Mouse (Mus musculus): ENCODE data around the gene Wnt10b. TPM values are rescaled to one million over a fixed set of nuclear protein-coding genes. Genes with fewer than 3 reads are reported as not detected.

Wnt10b gene
- polyA plus RNA-seq, 1 experiment from 2014 or later: not detected

GRCm38 (mm10) chr15:98807895-98808650 is 30.1 kb upstream of the Wnt10b start:
- no peak for ATAC-seq (ENCODE audit: insufficient read depth)
- H3K36me3 ChIP-seq (replicated peaks): peaks cover 27% of the 10 kb centered on the region
- H3K4me1 ChIP-seq (replicated peaks): peaks cover 49% of the 10 kb centered on the region
- H3K4me2 ChIP-seq: peak overlapping the region; percentile 62
- no peaks in the 10 kb centered on the region for H3K9me3 ChIP-seq (replicated peaks)
- peak overlapping the region; percentile 39; the same call in 1 of the 2 replicates for H3K4me3 ChIP-seq (replicated peaks)
- no peak overlapping the region for H3K27ac ChIP-seq (replicated peaks)
- H3K27me3 ChIP-seq: peaks cover 78% of the 10 kb centered on the region
- WGBS (ENCODE audit: insufficient replicate concordance): 1% methylated on average over 34 of the region's 34 CpGs
- no peak overlapping the region for H3K9ac ChIP-seq

- peaks cover 51% of the 10 kb centered on the region for H3K4me1 ChIP-seq (replicated peaks)
- H3K4me3 ChIP-seq (replicated peaks): peak overlapping the region; percentile 39
- peaks cover 17% of the 10 kb centered on the region for H3K36me3 ChIP-seq (replicated peaks)
- H3K27ac ChIP-seq (replicated peaks): no peak overlapping the region
- WGBS (ENCODE audit: insufficient replicate concordance): 1% methylated on average over 58 of the region's 58 CpGs
- H3K4me2 ChIP-seq: peak overlapping the region; percentile 62
- ATAC-seq (ENCODE audit: insufficient read depth): peak; percentile 28; the same call in 1 of the 2 replicates
- H3K9ac ChIP-seq: 0 out of 2 replicates have a peak overlapping the region, but pooled peaks have one; percentile 6
- peaks cover 88% of the 10 kb centered on the region for H3K27me3 ChIP-seq
- no peaks in the 10 kb centered on the region for H3K9me3 ChIP-seq (replicated peaks)
These were observed 29.1 kb upstream of the Wnt10b start for GRCm38 (mm10) chr15:98806809-98807770.

DNA sequence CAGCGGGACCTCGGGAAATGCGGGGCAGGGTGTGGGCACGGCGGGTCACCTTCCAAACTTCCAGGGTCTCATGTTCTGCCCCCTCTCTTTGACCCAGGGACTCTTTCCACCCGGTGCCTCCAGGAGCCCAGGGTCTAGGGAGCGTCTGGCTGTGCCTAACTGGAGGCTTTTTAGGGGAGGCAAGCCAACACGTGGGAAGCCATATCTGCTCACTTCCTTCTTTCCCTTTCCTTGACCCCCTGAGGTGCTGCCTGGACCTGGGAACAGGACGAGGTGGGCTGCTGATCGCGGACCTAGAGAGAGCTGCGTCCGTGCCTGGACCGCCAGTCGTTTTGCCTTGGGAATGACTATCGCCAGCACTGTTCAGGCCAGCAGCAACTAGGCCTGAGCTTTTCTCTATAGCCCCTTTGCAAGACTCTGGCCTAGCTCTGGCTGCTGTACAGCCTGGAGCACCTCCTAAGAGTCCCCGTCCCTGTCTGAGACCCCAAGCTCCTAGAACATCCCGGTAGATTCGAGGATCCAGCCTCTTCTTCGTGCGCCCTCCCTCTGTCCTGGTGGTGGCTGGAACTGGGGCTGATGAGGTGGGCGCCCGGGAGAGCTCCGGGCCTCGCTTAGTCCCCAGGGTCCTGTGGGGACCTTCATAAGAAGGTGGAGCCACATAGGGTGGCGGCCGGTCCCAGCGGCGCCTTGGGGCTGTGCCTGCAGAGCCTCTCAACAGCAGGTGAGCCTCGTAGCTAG is 28.3 kb upstream of the Wnt10b start:
- 8% methylated on average over 30 of the region's 30 CpGs for WGBS (ENCODE audit: insufficient replicate concordance)
- ATAC-seq (ENCODE audit: insufficient read depth): no peak
- Histone ChIP-seq H3K4me3 (replicated peaks) (peak overlapping the region; percentile 43), H3K4me1 (replicated peaks) (peaks cover 51% of the 10 kb centered on the region), H3K27me3 (peaks cover 96% of the 10 kb centered on the region), H3K9ac (0 out of 2 replicates have a peak overlapping the region, but pooled peaks have one; percentile 6), H3K36me3 (replicated peaks) (peaks cover 9% of the 10 kb centered on the region), H3K27ac (replicated peaks) (no peak overlapping the region), H3K4me2 (peak overlapping the region; percentile 64), H3K9me3 (replicated peaks) (no peaks in the 10 kb centered on the region)

DNA sequence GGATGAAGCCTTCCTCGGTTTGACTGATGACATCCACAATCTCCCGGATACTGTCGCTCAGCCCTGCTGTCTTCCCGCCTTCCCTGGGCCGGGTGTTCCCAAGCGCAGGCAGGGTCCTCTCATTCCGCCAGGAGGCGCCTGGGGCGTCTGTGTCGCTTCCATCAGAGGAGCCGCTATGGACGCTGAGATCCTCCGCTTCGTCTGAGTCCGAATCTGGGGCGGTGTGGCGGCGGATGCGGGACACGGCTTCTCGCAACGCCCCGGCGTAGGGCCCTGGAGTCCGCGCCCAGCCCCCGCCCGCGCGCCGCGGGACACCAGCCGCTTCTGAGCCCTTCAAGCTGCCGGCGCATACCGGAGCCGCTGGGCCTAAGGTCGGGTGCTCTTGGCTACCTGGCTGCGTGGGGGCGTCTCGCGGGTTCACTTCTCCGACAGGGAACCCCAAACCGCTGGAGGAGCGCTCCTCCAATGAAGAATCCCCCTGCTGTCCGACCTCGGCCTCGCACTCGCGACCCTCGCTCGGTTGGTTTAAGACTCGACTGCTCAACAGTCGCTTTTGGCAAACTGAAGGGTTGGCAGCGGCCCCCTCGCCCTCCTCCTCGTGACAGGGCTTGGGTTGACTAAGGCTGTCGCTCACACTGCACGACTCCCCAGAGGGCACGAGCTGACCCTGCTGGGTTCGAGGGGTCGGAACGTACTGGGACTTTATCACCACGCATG is 27.5 kb upstream of the Wnt10b start:
- Histone ChIP-seq H3K4me2 (peak overlapping the region; percentile 64), H3K4me3 (replicated peaks) (peak overlapping the region; percentile 43), H3K4me1 (replicated peaks) (peaks cover 51% of the 10 kb centered on the region), H3K9me3 (replicated peaks) (no peaks in the 10 kb centered on the region), H3K27me3 (peaks cover 100% of the 10 kb centered on the region), H3K27ac (replicated peaks) (no peak overlapping the region), H3K9ac (no peak overlapping the region), H3K36me3 (replicated peaks) (peaks cover 1% of the 10 kb centered on the region; the same call in 1 of the 2 replicates)
- 2% methylated on average over 64 of the region's 64 CpGs for WGBS (ENCODE audit: insufficient replicate concordance)
- ATAC-seq (ENCODE audit: insufficient read depth): no peak

- peaks cover 51% of the 10 kb centered on the region for H3K4me1 ChIP-seq (replicated peaks)
- no peaks in the 10 kb centered on the region for H3K9me3 ChIP-seq (replicated peaks)
- H3K27me3 ChIP-seq: peaks cover 100% of the 10 kb centered on the region
- ATAC-seq (ENCODE audit: insufficient read depth): no peak
- H3K36me3 ChIP-seq (replicated peaks): no peaks in the 10 kb centered on the region
- 0% methylated on average over 32 of the region's 32 CpGs for WGBS (ENCODE audit: insufficient replicate concordance)
- no peak overlapping the region for H3K27ac ChIP-seq (replicated peaks)
- H3K4me3 ChIP-seq (replicated peaks): no peak overlapping the region; the same call in 1 of the 2 replicates
- H3K9ac ChIP-seq: no peak overlapping the region
- H3K4me2 ChIP-seq: peak overlapping the region; percentile 41
These were observed 26.1 kb upstream of the Wnt10b start for GRCm38 (mm10) chr15:98804054-98804453.

DNA sequence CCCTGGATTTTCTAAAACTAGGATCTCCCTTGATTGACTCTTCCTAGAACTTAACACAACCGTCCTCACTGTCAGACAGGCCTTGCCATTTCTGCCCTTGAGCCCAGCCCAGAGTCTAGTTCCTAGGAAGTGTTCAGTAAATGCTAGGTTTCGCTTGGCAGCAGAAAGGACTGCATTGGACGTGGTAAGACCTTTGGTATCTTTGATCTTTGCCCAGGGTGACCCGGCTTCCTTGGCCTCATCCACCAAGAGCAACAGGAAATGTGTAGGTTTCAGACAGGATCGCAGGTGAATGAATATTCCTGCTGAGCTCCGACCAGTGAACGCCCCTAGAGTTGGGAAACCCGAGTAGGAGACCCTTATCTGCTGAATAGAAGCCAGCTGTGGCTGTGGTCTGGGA is 25.0 kb upstream of the Wnt10b start:
- Histone ChIP-seq H3K36me3 (replicated peaks) (no peaks in the 10 kb centered on the region), H3K4me3 (replicated peaks) (no peak overlapping the region), H3K9ac (no peak overlapping the region), H3K27me3 (peaks cover 100% of the 10 kb centered on the region), H3K4me1 (replicated peaks) (peaks cover 47% of the 10 kb centered on the region), H3K4me2 (no peak overlapping the region), H3K9me3 (replicated peaks) (no peaks in the 10 kb centered on the region), H3K27ac (replicated peaks) (no peak overlapping the region)
- no peak for ATAC-seq (ENCODE audit: insufficient read depth)
- 6% methylated on average over 8 of the region's 8 CpGs for WGBS (ENCODE audit: insufficient replicate concordance)

DNA sequence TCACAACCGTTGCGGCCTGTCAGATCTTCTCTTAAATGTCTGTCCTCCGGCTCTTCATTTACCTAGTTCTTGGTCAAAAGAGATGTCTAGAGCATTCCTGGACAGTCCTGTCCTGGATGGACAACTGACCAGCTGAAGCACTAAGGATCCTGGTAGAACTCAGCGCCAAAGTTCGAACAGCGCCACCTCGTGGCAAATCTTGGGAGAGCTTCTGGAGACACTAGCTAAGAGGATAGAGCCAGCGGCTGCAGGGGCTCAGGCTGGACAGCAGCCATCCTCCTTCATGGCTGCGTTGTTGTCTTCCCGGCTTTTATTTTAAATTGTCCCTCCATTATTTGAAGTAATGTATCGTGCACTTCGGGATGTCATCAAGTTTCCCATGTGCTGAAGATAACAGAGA is 21.4 kb upstream of the Wnt10b start:
- Histone ChIP-seq H3K27ac (replicated peaks) (no peak overlapping the region), H3K4me3 (replicated peaks) (no peak overlapping the region), H3K36me3 (replicated peaks) (no peaks in the 10 kb centered on the region), H3K9ac (no peak overlapping the region), H3K9me3 (replicated peaks) (no peaks in the 10 kb centered on the region), H3K27me3 (peaks cover 100% of the 10 kb centered on the region), H3K4me2 (no peak overlapping the region), H3K4me1 (replicated peaks) (peaks cover 15% of the 10 kb centered on the region)
- WGBS (ENCODE audit: insufficient replicate concordance): 11% methylated on average over 12 of the region's 12 CpGs
- no peak for ATAC-seq (ENCODE audit: insufficient read depth)

DNA sequence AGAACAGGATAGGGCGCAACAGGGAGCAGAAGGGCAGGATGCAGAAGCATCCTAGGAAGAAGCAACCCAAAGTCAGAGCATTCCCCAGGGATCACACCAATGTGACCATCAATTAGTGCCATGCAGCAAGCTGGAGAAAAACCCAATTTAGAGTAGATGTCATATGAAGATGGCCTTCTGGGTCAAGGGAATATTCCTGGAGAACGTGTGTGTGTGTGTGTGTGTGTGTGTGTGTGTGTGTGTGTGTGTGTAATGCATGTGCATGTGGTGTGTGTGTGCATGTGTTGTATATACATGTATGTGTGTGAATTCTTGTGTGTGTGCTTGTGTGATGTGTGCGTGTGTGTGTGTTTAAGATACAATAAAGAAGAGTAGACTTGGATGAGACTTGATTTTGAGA is 21.0 kb upstream of the Wnt10b start:
- Histone ChIP-seq H3K9me3 (replicated peaks) (no peaks in the 10 kb centered on the region), H3K9ac (no peak overlapping the region), H3K27me3 (peaks cover 100% of the 10 kb centered on the region), H3K36me3 (replicated peaks) (no peaks in the 10 kb centered on the region), H3K27ac (replicated peaks) (no peak overlapping the region), H3K4me2 (no peak overlapping the region), H3K4me3 (replicated peaks) (no peak overlapping the region), H3K4me1 (replicated peaks) (peaks cover 10% of the 10 kb centered on the region)
- 35% methylated on average over 3 of the region's 3 CpGs for WGBS (ENCODE audit: insufficient replicate concordance)
- no peak for ATAC-seq (ENCODE audit: insufficient read depth)

DNA sequence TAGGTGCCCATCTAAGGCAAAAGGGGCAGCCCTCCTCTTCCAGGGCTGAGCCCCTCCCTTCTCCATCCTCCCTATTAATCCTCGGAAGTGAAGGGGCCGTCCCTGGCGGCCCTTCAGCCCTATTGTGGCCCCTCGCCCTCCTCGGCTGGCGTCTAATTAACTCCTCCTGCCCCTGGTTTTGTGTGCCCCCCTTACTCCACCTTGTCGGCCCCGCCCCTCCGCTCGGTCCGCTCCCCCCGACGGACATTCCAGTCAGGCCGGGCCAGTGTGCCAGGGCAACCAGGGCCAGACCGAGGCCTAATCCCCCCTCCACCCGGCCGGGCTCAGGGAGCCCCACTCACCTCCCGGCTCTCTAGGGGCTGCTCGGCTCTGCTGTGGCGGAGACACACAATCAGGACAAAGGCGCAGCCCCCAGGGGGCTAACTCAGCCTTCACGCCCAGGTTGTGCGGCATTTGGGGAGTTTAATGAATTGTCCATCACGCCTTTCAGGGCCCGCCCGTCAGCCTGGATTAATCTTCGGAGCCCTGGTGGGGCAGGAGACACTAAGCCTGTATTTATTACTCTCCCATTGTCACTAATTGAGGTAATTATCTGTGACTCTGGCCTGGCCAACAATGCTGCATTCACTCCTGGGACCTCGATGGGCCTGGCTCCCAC is 20.0 kb upstream of the Wnt10b start:
- H3K36me3 ChIP-seq (replicated peaks): no peaks in the 10 kb centered on the region
- no peak for ATAC-seq (ENCODE audit: insufficient read depth)
- no peak overlapping the region for H3K9ac ChIP-seq
- H3K27me3 ChIP-seq: peaks cover 100% of the 10 kb centered on the region
- no peak overlapping the region for H3K4me2 ChIP-seq
- no peaks in the 10 kb centered on the region for H3K9me3 ChIP-seq (replicated peaks)
- 6% methylated on average over 28 of the region's 28 CpGs for WGBS (ENCODE audit: insufficient replicate concordance)
- no peak overlapping the region for H3K27ac ChIP-seq (replicated peaks)
- H3K4me3 ChIP-seq (replicated peaks): no peak overlapping the region
- H3K4me1 ChIP-seq (replicated peaks): peaks cover under 1% of the 10 kb centered on the region
